Mouse (Mus musculus) heart, postnatal 0 days (tissue): ENCODE data around the gene Zbtb1.

Experiments used
- CTCF ChIP-seq: IDR thresholded peaks from 2 replicates; pipeline ENCODE4 v1.5.1; 2016; ENCODE audit warnings: antibody characterized with exemption, control low read depth, low read depth
- EP300 ChIP-seq: IDR thresholded peaks from 2 replicates; pipeline ENCODE4 v1.6.1; 2016; ENCODE audit warnings: antibody characterized with exemption, low read depth

DNA sequence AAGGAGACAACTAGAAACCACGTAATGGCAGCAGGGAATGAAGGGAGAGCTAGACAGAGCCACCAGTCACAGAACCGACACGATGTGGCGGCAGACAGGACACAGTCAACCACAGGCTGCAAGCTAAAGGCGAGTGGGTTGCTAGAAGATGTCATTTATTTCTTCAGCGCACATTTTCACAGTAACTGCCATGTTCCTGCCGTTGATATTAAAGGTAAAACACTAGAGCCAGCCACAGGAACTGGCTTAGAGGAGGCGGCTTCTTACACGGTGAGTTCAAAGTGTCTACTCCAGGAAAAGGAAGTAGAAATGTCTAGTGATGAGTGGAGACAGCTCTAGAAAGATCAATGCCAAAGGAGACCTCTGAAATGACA is 7.8 kb upstream of the Zbtb1 start:
- TF ChIP-seq EP300 (no peak), CTCF (no peak)
